Mouse (Mus musculus) embryonic facial prominence, embryonic 10.5 days (tissue): ENCODE measurements around the gene Edaradd. TPM values are rescaled to one million over a fixed set of nuclear protein-coding genes. Genes with fewer than 3 reads are reported as not detected.
A peak's percentile ranks its signal among the peaks of the same experiment; 100 is the strongest.

Experiments
- DNase-seq: peaks from one replicate; pipeline ENCODE4 v3.0.0-alpha.2; 2017; ENCODE audit warnings: low spot score
- H3K27ac ChIP-seq: fragments of 300-500 bp; sonication (generic); replicated peaks from 2 replicates; pipeline ENCODE4 v1.5.1; 2016; ENCODE audit warnings: mild to moderate bottlenecking
- H3K27me3 ChIP-seq: fragments of 300-500 bp; sonication (generic); replicated peaks from 2 replicates; pipeline ENCODE4 v1.6.1; 2016; ENCODE audit warnings: low read depth, mild to moderate bottlenecking; ENCODE audit not compliant: poor library complexity, severe bottlenecking
- H3K36me3 ChIP-seq: fragments of 300-500 bp; sonication (generic); replicated peaks from 2 replicates; pipeline ENCODE4 v1.6.1; 2016; ENCODE audit warnings: mild to moderate bottlenecking, moderate library complexity
- H3K4me1 ChIP-seq: fragments of 300-500 bp; sonication (generic); 2 replicates; pipeline ENCODE4 v1.6.1; 2016
- H3K4me3 ChIP-seq: fragments of 300-500 bp; sonication (generic); 2 replicates; pipeline ENCODE4 v1.5.1; 2016; ENCODE audit warnings: mild to moderate bottlenecking, moderate library complexity
- H3K9me3 ChIP-seq: fragments of 300-500 bp; sonication (generic); 2 replicates; pipeline ENCODE4 v1.6.1; 2016; ENCODE audit warnings: mild to moderate bottlenecking
- WGBS: fragments of 180-500 bp; shearing (Covaris S2); methylation state at CpG from one replicate; pipeline ENCODE4 v1.1.7; 2016; 5-methylcytosine and 5-hydroxymethylcytosine counted together
- polyA plus RNA-seq: library from polyadenylated mRNA; unstranded; fragments of >200 nt; fragmentation: Nextera tagmentation; extraction: Ambion mirVana; gene quantifications from 2 replicates; pipeline ENCODE4 v1.2.1, GENCODE M21; 2016

Gene Edaradd
- polyA plus RNA-seq, 1 experiment from 2014 or later = 2.6 TPM

- no peak overlapping the region for H3K27ac ChIP-seq
- peaks cover 8% of the 10 kb centered on the region for H3K4me1 ChIP-seq
- DNase-seq = no peak
- no peak overlapping the region for H3K4me3 ChIP-seq
- H3K9me3 ChIP-seq = no peaks in the 10 kb centered on the region
- H3K36me3 ChIP-seq = no peaks in the 10 kb centered on the region
- no peaks in the 10 kb centered on the region for H3K27me3 ChIP-seq
- WGBS = 86% methylated on average over 3 of the region's 3 CpGs
Observed at GRCm38 (mm10) chr13:12505359-12505758, 14.9 kb downstream of the Edaradd start.

- no peak overlapping the region for H3K4me3 ChIP-seq
- no peaks in the 10 kb centered on the region for H3K9me3 ChIP-seq
- peaks cover 8% of the 10 kb centered on the region for H3K4me1 ChIP-seq
- no peaks in the 10 kb centered on the region for H3K27me3 ChIP-seq
- 40% methylated on average over 11 of the region's 11 CpGs for WGBS
- H3K27ac ChIP-seq = peak overlapping the region; percentile 55
- peak; percentile 19 for DNase-seq
- H3K36me3 ChIP-seq = no peaks in the 10 kb centered on the region
Observed at GRCm38 (mm10) chr13:12503238-12503751, 16.9 kb downstream of the Edaradd start.

- DNase-seq = peak; percentile 15
- 50% methylated on average over 4 of the region's 4 CpGs for WGBS
- Histone ChIP-seq H3K4me3 (no peak overlapping the region), H3K27ac (peak overlapping the region; percentile 55), H3K27me3 (no peaks in the 10 kb centered on the region), H3K4me1 (peaks cover 8% of the 10 kb centered on the region), H3K9me3 (no peaks in the 10 kb centered on the region), H3K36me3 (no peaks in the 10 kb centered on the region)
Observed at GRCm38 (mm10) chr13:12502665-12503237, 17.5 kb downstream of the Edaradd start.

GRCm38 (mm10) chr13:12499107-12499506, 21.1 kb downstream of the Edaradd start:
- peaks cover 8% of the 10 kb centered on the region for H3K4me1 ChIP-seq
- no peak for DNase-seq
- no peak overlapping the region for H3K27ac ChIP-seq
- H3K27me3 ChIP-seq = no peaks in the 10 kb centered on the region
- H3K4me3 ChIP-seq = no peak overlapping the region
- 83% methylated on average over 7 of the region's 7 CpGs for WGBS
- no peaks in the 10 kb centered on the region for H3K36me3 ChIP-seq
- no peaks in the 10 kb centered on the region for H3K9me3 ChIP-seq

GRCm38 (mm10) chr13:12497809-12498208, 22.4 kb downstream of the Edaradd start:
- peaks cover under 1% of the 10 kb centered on the region; the same call in 1 of the 2 replicates for H3K4me1 ChIP-seq
- DNase-seq = no peak
- no peak overlapping the region for H3K27ac ChIP-seq
- H3K9me3 ChIP-seq = no peaks in the 10 kb centered on the region
- H3K27me3 ChIP-seq = no peaks in the 10 kb centered on the region
- no peaks in the 10 kb centered on the region for H3K36me3 ChIP-seq
- 67% methylated on average over 8 of the region's 8 CpGs for WGBS
- H3K4me3 ChIP-seq = no peak overlapping the region

- WGBS = 91% methylated on average over 9 of the region's 9 CpGs
- H3K4me3 ChIP-seq = no peak overlapping the region
- DNase-seq = no peak
Observed at GRCm38 (mm10) chr13:12494750-12495149, 25.5 kb downstream of the Edaradd start.

GRCm38 (mm10) chr13:12492515-12492914, 27.7 kb downstream of the Edaradd start:
- Histone ChIP-seq H3K36me3 (no peaks in the 10 kb centered on the region), H3K4me1 (no peaks in the 10 kb centered on the region), H3K4me3 (no peak overlapping the region), H3K27ac (no peak overlapping the region), H3K27me3 (no peaks in the 10 kb centered on the region), H3K9me3 (no peaks in the 10 kb centered on the region)
- WGBS = 89% methylated on average over 3 of the region's 3 CpGs
- no peak for DNase-seq

More at GRCm38 (mm10) chr13:12494750-12495149, 25.5 kb downstream of the Edaradd start:
- Histone ChIP-seq H3K27ac (no peak overlapping the region), H3K9me3 (no peaks in the 10 kb centered on the region), H3K27me3 (no peaks in the 10 kb centered on the region), H3K4me1 (no peaks in the 10 kb centered on the region), H3K36me3 (no peaks in the 10 kb centered on the region)

- H3K9me3 ChIP-seq = no peaks in the 10 kb centered on the region
- no peaks in the 10 kb centered on the region for H3K27me3 ChIP-seq
- H3K4me1 ChIP-seq = no peaks in the 10 kb centered on the region
- H3K4me3 ChIP-seq = no peak overlapping the region
- WGBS = 78% methylated on average over 7 of the region's 7 CpGs
- H3K27ac ChIP-seq = 0 out of 2 replicates have a peak overlapping the region, but pooled peaks have one; percentile 2
- DNase-seq = peak; percentile 32
- H3K36me3 ChIP-seq = no peaks in the 10 kb centered on the region
Observed at GRCm38 (mm10) chr13:12485640-12486039, 34.6 kb downstream of the Edaradd start.

- Histone ChIP-seq H3K36me3 (no peaks in the 10 kb centered on the region), H3K27ac (0 out of 2 replicates have a peak overlapping the region, but pooled peaks have one; percentile 2), H3K4me1 (no peaks in the 10 kb centered on the region), H3K27me3 (no peaks in the 10 kb centered on the region), H3K9me3 (no peaks in the 10 kb centered on the region), H3K4me3 (no peak overlapping the region)
- 77% methylated on average over 2 of the region's 2 CpGs for WGBS
- no peak for DNase-seq
Observed at GRCm38 (mm10) chr13:12485197-12485596, 35.0 kb downstream of the Edaradd start.

GRCm38 (mm10) chr13:12479802-12480201, 40.4 kb downstream of the Edaradd start:
- no peak for DNase-seq
- peaks cover 3% of the 10 kb centered on the region; the same call in 1 of the 2 replicates for H3K4me1 ChIP-seq
- no peaks in the 10 kb centered on the region for H3K36me3 ChIP-seq
- H3K4me3 ChIP-seq = no peak overlapping the region
- H3K27me3 ChIP-seq = no peaks in the 10 kb centered on the region
- no peaks in the 10 kb centered on the region for H3K9me3 ChIP-seq
- H3K27ac ChIP-seq = no peak overlapping the region
- 81% methylated on average over 6 of the region's 6 CpGs for WGBS

- Histone ChIP-seq H3K36me3 (no peaks in the 10 kb centered on the region), H3K27ac (no peak overlapping the region), H3K4me3 (no peak overlapping the region), H3K27me3 (no peaks in the 10 kb centered on the region), H3K9me3 (no peaks in the 10 kb centered on the region), H3K4me1 (peaks cover 3% of the 10 kb centered on the region; the same call in 1 of the 2 replicates)
- no peak for DNase-seq
- WGBS = 83% methylated on average over 15 of the region's 15 CpGs
Observed at GRCm38 (mm10) chr13:12478301-12478700, 41.9 kb downstream of the Edaradd start.

GRCm38 (mm10) chr13:12476886-12477285, 43.4 kb downstream of the Edaradd start:
- H3K4me3 ChIP-seq = no peak overlapping the region
- H3K4me1 ChIP-seq = peaks cover 3% of the 10 kb centered on the region; the same call in 1 of the 2 replicates
- WGBS = 91% methylated on average over 4 of the region's 4 CpGs
- H3K27me3 ChIP-seq = 0 out of 2 replicates have a peak, but pooled peaks cover 4% of the 10 kb centered on the region
- no peak for DNase-seq
- H3K27ac ChIP-seq = no peak overlapping the region
- no peaks in the 10 kb centered on the region for H3K9me3 ChIP-seq
- no peaks in the 10 kb centered on the region for H3K36me3 ChIP-seq

GRCm38 (mm10) chr13:12475239-12475638, 45.0 kb downstream of the Edaradd start:
- DNase-seq = no peak
- no peaks in the 10 kb centered on the region for H3K9me3 ChIP-seq
- H3K36me3 ChIP-seq = no peaks in the 10 kb centered on the region
- H3K4me1 ChIP-seq = peaks cover 3% of the 10 kb centered on the region; the same call in 1 of the 2 replicates
- H3K27me3 ChIP-seq = 0 out of 2 replicates have a peak, but pooled peaks cover 4% of the 10 kb centered on the region
- H3K27ac ChIP-seq = no peak overlapping the region
- H3K4me3 ChIP-seq = no peak overlapping the region
- WGBS = 89% methylated on average over 6 of the region's 6 CpGs
